Mouse (Mus musculus) heart, embryonic 16.5 days (tissue): ENCODE results near the gene Tgfbi. TPM values are rescaled to one million over a fixed set of nuclear protein-coding genes. Genes with fewer than 3 reads are reported as not detected.

Experiments
- ATAC-seq: fragments of 200-750 bp; cut with Nextera tagmentation; replicated peaks from 2 replicates; pipeline ENCODE4 v1.8.0; 2017; ENCODE audit warnings: moderate number of reproducible peaks; ENCODE audit not compliant: insufficient read depth, low FRiP score; ENCODE audit errors: extremely low read depth
- H3K27ac ChIP-seq: fragments of 300-500 bp; sonication (generic); 2 replicates; pipeline ENCODE4 v1.5.1; 2014; ENCODE audit warnings: mild to moderate bottlenecking, low read length, control low read depth, moderate library complexity
- H3K27me3 ChIP-seq: fragments of 300-500 bp; sonication (generic); 2 replicates; pipeline ENCODE4 v1.6.1; 2014; ENCODE audit warnings: low read length, mixed read lengths; ENCODE audit not compliant: control insufficient read depth, insufficient read depth
- H3K36me3 ChIP-seq: fragments of 300-500 bp; sonication (generic); 2 replicates; pipeline ENCODE4 v1.6.1; 2014; ENCODE audit not compliant: control insufficient read depth, insufficient read depth
- H3K4me1 ChIP-seq: fragments of 300-500 bp; sonication (generic); 2 replicates; pipeline ENCODE4 v1.6.1; 2014; ENCODE audit warnings: low read length, mixed read lengths; ENCODE audit not compliant: control insufficient read depth, insufficient read depth
- H3K4me2 ChIP-seq: fragments of 300-500 bp; sonication (generic); 2 replicates; pipeline ENCODE4 v1.6.1; 2014; ENCODE audit warnings: low read depth, mild to moderate bottlenecking, control low read depth, low read length
- H3K4me3 ChIP-seq: fragments of 300-500 bp; sonication (generic); 2 replicates; pipeline ENCODE4 v1.5.1; 2014; ENCODE audit warnings: mild to moderate bottlenecking, control low read depth, low read length
- H3K9ac ChIP-seq: fragments of 300-500 bp; sonication (generic); 2 replicates; pipeline ENCODE4 v1.6.1; 2014; ENCODE audit warnings: low read length, control low read depth
- H3K9me3 ChIP-seq: fragments of 300-500 bp; sonication (generic); replicated peaks from 2 replicates; pipeline ENCODE4 v1.6.1; 2016; ENCODE audit warnings: low read length; ENCODE audit not compliant: control insufficient read depth
- WGBS: fragments of 180-500 bp; shearing (Covaris S2); extraction: QIAGEN DNeasy Blood & Tissue Kit; methylation state at CpG from one replicate; pipeline ENCODE4 v1.1.7; 2014; 5-methylcytosine and 5-hydroxymethylcytosine counted together
- polyA plus RNA-seq: library from polyadenylated mRNA; unstranded; fragments of >200 nt; fragmentation: Nextera tagmentation; extraction: Ambion mirVana; gene quantifications from 2 replicates; pipeline ENCODE4 v1.2.1, GENCODE M21; 2015

Tgfbi gene
- polyA plus RNA-seq, 1 experiment from 2014 or later = 32.7 TPM

GRCm38 (mm10) chr13:56681924-56682323 lies 72.6 kb downstream of the Tgfbi start:
- no peak for ATAC-seq
- Histone ChIP-seq H3K36me3 (no peaks in the 10 kb centered on the region), H3K4me3 (no peak overlapping the region), H3K4me2 (no peak overlapping the region), H3K27me3 (no peaks in the 10 kb centered on the region), H3K4me1 (peaks cover 19% of the 10 kb centered on the region), H3K9ac (no peak overlapping the region), H3K9me3 (no peaks in the 10 kb centered on the region), H3K27ac (no peak overlapping the region)
- WGBS = 65% methylated on average over 4 of the region's 4 CpGs

GRCm38 (mm10) chr13:56682326-56682725 lies 73.0 kb downstream of the Tgfbi start:
- Histone ChIP-seq H3K27ac (0 out of 2 replicates have a peak overlapping the region, but pooled peaks have one; percentile 37), H3K9me3 (no peaks in the 10 kb centered on the region), H3K27me3 (no peaks in the 10 kb centered on the region), H3K4me1 (peaks cover 19% of the 10 kb centered on the region), H3K4me2 (no peak overlapping the region), H3K9ac (no peak overlapping the region), H3K36me3 (no peaks in the 10 kb centered on the region), H3K4me3 (no peak overlapping the region)
- peak; percentile 21 for ATAC-seq
- WGBS = 72% methylated on average over 17 of the region's 17 CpGs

- H3K4me1 ChIP-seq = peaks cover 11% of the 10 kb centered on the region
- no peaks in the 10 kb centered on the region for H3K27me3 ChIP-seq
- no peak overlapping the region for H3K27ac ChIP-seq
- 76% methylated on average over 7 of the region's 7 CpGs for WGBS
- no peaks in the 10 kb centered on the region for H3K9me3 ChIP-seq
- ATAC-seq = no peak
- no peak overlapping the region for H3K9ac ChIP-seq
- no peak overlapping the region for H3K4me2 ChIP-seq
- no peak overlapping the region for H3K4me3 ChIP-seq
- no peaks in the 10 kb centered on the region for H3K36me3 ChIP-seq
Measured at GRCm38 (mm10) chr13:56683306-56683705, 74.0 kb downstream of the Tgfbi start.

Other genes with a start within 250 kb of the Tgfbi start
- not detected in 2 replicates for gene Gm3045, start 182.9 kb upstream of the Tgfbi start, polyA plus RNA-seq
- 0.13 TPM in 1 of 2 replicates, not detected in the other for gene Slc25a48, start 171.2 kb upstream of the Tgfbi start, polyA plus RNA-seq
- not detected in 2 replicates for gene Il9, start 127.3 kb upstream of the Tgfbi start, polyA plus RNA-seq
- 0.72 and 1.00 TPM in 2 replicates for gene Fbxl21, start 87.1 kb upstream of the Tgfbi start, polyA plus RNA-seq
- not detected in 2 replicates for gene Lect2, start 61.0 kb upstream of the Tgfbi start, polyA plus RNA-seq
- 16.7 and 16.9 TPM in 2 replicates for gene Smad5, start 93.5 kb downstream of the Tgfbi start, polyA plus RNA-seq
- 0.22 and 0.32 TPM in 2 replicates for gene Gm45623, start 144.3 kb downstream of the Tgfbi start, polyA plus RNA-seq